Mouse (Mus musculus): ENCODE measurements around the gene Simc1. TPM values are rescaled to one million over a fixed set of nuclear protein-coding genes. Genes with fewer than 3 reads are reported as not detected.

Gene Simc1
- polyA plus RNA-seq, 1 experiment from 2014 or later = 2.0 TPM

- Histone ChIP-seq H3K4me3 (replicated peaks) (peak within 1 kb of the TSS; percentile 89), H3K27me3 (no peaks in the 10 kb centered on the region), H3K36me3 (replicated peaks) (peaks cover 48% of the 10 kb centered on the region), H3K9ac (peak within 1 kb of the TSS; percentile 82), H3K27ac (replicated peaks) (peak within 1 kb of the TSS; percentile 86), H3K9me3 (replicated peaks) (no peaks in the 10 kb centered on the region), H3K4me1 (replicated peaks) (peaks cover 41% of the 10 kb centered on the region), H3K4me2 (peak within 1 kb of the TSS; percentile 90)
- WGBS (ENCODE audit: insufficient replicate concordance) = under 1% methylated on average over 51 of the region's 51 CpGs
- ATAC-seq (ENCODE audit: insufficient read depth) = peak; percentile 98
Observed at GRCm38 (mm10) chr13:54589996-54590951, 86.7 kb downstream of the Simc1 start, which contains the start of the genes Nop16 and Higd2a. Gene Nop16, minus strand, starts transcription at chr13:54590090. Gene Higd2a, plus strand, starts transcription at chr13:54590207.

GRCm38 (mm10) chr13:54591776-54592356 is 88.3 kb downstream of the Simc1 start:
- no peak for ATAC-seq (ENCODE audit: insufficient read depth)
- H3K27ac ChIP-seq (replicated peaks) = no peak overlapping the region
- no peak overlapping the region for H3K9ac ChIP-seq
- peaks cover 41% of the 10 kb centered on the region for H3K4me1 ChIP-seq (replicated peaks)
- H3K27me3 ChIP-seq = no peaks in the 10 kb centered on the region
- no peaks in the 10 kb centered on the region for H3K9me3 ChIP-seq (replicated peaks)
- 80% methylated on average over 8 of the region's 8 CpGs for WGBS (ENCODE audit: insufficient replicate concordance)
- H3K4me2 ChIP-seq = peak overlapping the region; percentile 90
- peak overlapping the region; percentile 89 for H3K4me3 ChIP-seq (replicated peaks)
- H3K36me3 ChIP-seq (replicated peaks) = peaks cover 49% of the 10 kb centered on the region

- H3K4me1 ChIP-seq (replicated peaks) = peaks cover 35% of the 10 kb centered on the region
- no peak overlapping the region for H3K4me2 ChIP-seq
- H3K4me3 ChIP-seq (replicated peaks) = no peak overlapping the region
- H3K27me3 ChIP-seq = no peaks in the 10 kb centered on the region
- ATAC-seq (ENCODE audit: insufficient read depth) = no peak
- no peaks in the 10 kb centered on the region for H3K9me3 ChIP-seq (replicated peaks)
- WGBS (ENCODE audit: insufficient replicate concordance) = 77% methylated on average over 11 of the region's 11 CpGs
- peaks cover 52% of the 10 kb centered on the region for H3K36me3 ChIP-seq (replicated peaks)
- no peak overlapping the region for H3K9ac ChIP-seq
- H3K27ac ChIP-seq (replicated peaks) = no peak overlapping the region
Observed at GRCm38 (mm10) chr13:54593617-54594016, 90.0 kb downstream of the Simc1 start.

GRCm38 (mm10) chr13:54596107-54596690 is 92.6 kb downstream of the Simc1 start:
- Histone ChIP-seq H3K4me1 (replicated peaks) (peaks cover 18% of the 10 kb centered on the region), H3K4me3 (replicated peaks) (no peak overlapping the region), H3K4me2 (no peak overlapping the region), H3K27me3 (no peaks in the 10 kb centered on the region), H3K9ac (no peak overlapping the region), H3K27ac (replicated peaks) (no peak overlapping the region), H3K36me3 (replicated peaks) (peaks cover 69% of the 10 kb centered on the region), H3K9me3 (replicated peaks) (no peaks in the 10 kb centered on the region)
- 73% methylated on average over 8 of the region's 8 CpGs for WGBS (ENCODE audit: insufficient replicate concordance)
- ATAC-seq (ENCODE audit: insufficient read depth) = no peak

- WGBS (ENCODE audit: insufficient replicate concordance) = 80% methylated on average over 5 of the region's 5 CpGs
- H3K36me3 ChIP-seq (replicated peaks) = peaks cover 71% of the 10 kb centered on the region
- H3K27ac ChIP-seq (replicated peaks) = no peak overlapping the region
- H3K4me2 ChIP-seq = no peak overlapping the region
- H3K4me3 ChIP-seq (replicated peaks) = no peak overlapping the region
- H3K27me3 ChIP-seq = no peaks in the 10 kb centered on the region
- no peak overlapping the region for H3K9ac ChIP-seq
- no peak for ATAC-seq (ENCODE audit: insufficient read depth)
- H3K4me1 ChIP-seq (replicated peaks) = peaks cover 11% of the 10 kb centered on the region
- no peaks in the 10 kb centered on the region for H3K9me3 ChIP-seq (replicated peaks)
Observed at GRCm38 (mm10) chr13:54596870-54597269, 93.3 kb downstream of the Simc1 start.

GRCm38 (mm10) chr13:54598622-54599143 is 95.1 kb downstream of the Simc1 start:
- Histone ChIP-seq H3K9me3 (replicated peaks) (no peaks in the 10 kb centered on the region), H3K4me1 (replicated peaks) (0 out of 2 replicates have a peak, but pooled peaks cover 3% of the 10 kb centered on the region), H3K27me3 (no peaks in the 10 kb centered on the region), H3K9ac (no peak overlapping the region), H3K4me2 (no peak overlapping the region), H3K4me3 (replicated peaks) (no peak overlapping the region), H3K36me3 (replicated peaks) (peaks cover 61% of the 10 kb centered on the region), H3K27ac (replicated peaks) (no peak overlapping the region)
- 84% methylated on average over 12 of the region's 12 CpGs for WGBS (ENCODE audit: insufficient replicate concordance)
- no peak for ATAC-seq (ENCODE audit: insufficient read depth)

Small RNA genes within 50 kb of the gene (microRNA-seq; reads per million reads assigned to microRNA genes)
- gene Gm24195 = not detected

Other genes starting within 250 kb of the Simc1 start
- gene Cplx2, start 132.4 kb upstream of the Simc1 start, polyA plus RNA-seq (2015; fragmentation: Nextera tagmentation; extraction: Ambion mirVana) = 0.29 and 0.33 TPM in 2 replicates
- 40.5 and 42.5 TPM in 2 replicates for gene Thoc3, start 34.9 kb upstream of the Simc1 start, polyA plus RNA-seq (2015; fragmentation: Nextera tagmentation; extraction: Ambion mirVana)
- 48.5 and 49.7 TPM in 2 replicates for gene 4833439L19Rik, start 61.7 kb downstream of the Simc1 start, polyA plus RNA-seq (2015; fragmentation: Nextera tagmentation; extraction: Ambion mirVana)
- gene Arl10, start 71.2 kb downstream of the Simc1 start, polyA plus RNA-seq (2015; fragmentation: Nextera tagmentation; extraction: Ambion mirVana) = 7.0 and 8.2 TPM in 2 replicates
- 43.2 and 47.0 TPM in 2 replicates for gene Nop16, start 86.3 kb downstream of the Simc1 start, polyA plus RNA-seq (2015; fragmentation: Nextera tagmentation; extraction: Ambion mirVana)
- 94.3 and 106 TPM in 2 replicates for gene Higd2a, start 86.4 kb downstream of the Simc1 start, polyA plus RNA-seq (2015; fragmentation: Nextera tagmentation; extraction: Ambion mirVana)
- 35.6 and 40.4 TPM in 2 replicates for gene Cltb, start 107.6 kb downstream of the Simc1 start, polyA plus RNA-seq (2015; fragmentation: Nextera tagmentation; extraction: Ambion mirVana)
- 28.5 and 28.9 TPM in 2 replicates for gene Faf2, start 118.0 kb downstream of the Simc1 start, polyA plus RNA-seq (2015; fragmentation: Nextera tagmentation; extraction: Ambion mirVana)
- 24.9 and 31.3 TPM in 2 replicates for gene Rnf44, start 190.1 kb downstream of the Simc1 start, polyA plus RNA-seq (2015; fragmentation: Nextera tagmentation; extraction: Ambion mirVana)
- gene Cdhr2, start 197.7 kb downstream of the Simc1 start, polyA plus RNA-seq (2015; fragmentation: Nextera tagmentation; extraction: Ambion mirVana) = 16.6 and 19.9 TPM in 2 replicates
- gene Gprin1, start 246.1 kb downstream of the Simc1 start, polyA plus RNA-seq (2015; fragmentation: Nextera tagmentation; extraction: Ambion mirVana) = 0.02 and 0.05 TPM in 2 replicates

Data from liver, embryonic 15.5 days (tissue).